Mouse (Mus musculus) lung, postnatal 0 days (tissue): Measurements from ENCODE around the gene Fbxo33. TPM values are rescaled to one million over a fixed set of nuclear protein-coding genes. Genes with fewer than 3 reads are reported as not detected.

ENCODE experiments used
- ATAC-seq: fragments of 200-750 bp; cut with Nextera tagmentation; 2 replicates; pipeline ENCODE4 v1.8.0; 2017; ENCODE audit warnings: moderate library complexity
- DNase-seq: peaks from one replicate; pipeline ENCODE4 v3.0.0-alpha.2; 2016; ENCODE audit warnings: low spot score
- H3K27ac ChIP-seq: fragments of 300-500 bp; sonication (generic); 2 replicates; pipeline ENCODE4 v1.5.1; 2014; ENCODE audit warnings: antibody characterized with exemption, mild to moderate bottlenecking, low read length, mixed read lengths
- H3K27me3 ChIP-seq: fragments of 300-500 bp; sonication (generic); replicated peaks from 2 replicates; pipeline ENCODE4 v1.6.1; 2014; ENCODE audit warnings: low read length, mixed read lengths; ENCODE audit not compliant: insufficient read depth
- H3K36me3 ChIP-seq: fragments of 300-500 bp; sonication (generic); 2 replicates; pipeline ENCODE4 v1.6.1; 2014; ENCODE audit warnings: low read length, mixed read lengths; ENCODE audit not compliant: insufficient read depth
- H3K4me1 ChIP-seq: fragments of 300-500 bp; sonication (generic); 2 replicates; pipeline ENCODE4 v1.6.1; 2014; ENCODE audit warnings: antibody characterized with exemption, low read depth, low read length, mixed read lengths; ENCODE audit not compliant: insufficient read depth
- H3K4me2 ChIP-seq: fragments of 300-500 bp; sonication (generic); replicated peaks from 2 replicates; pipeline ENCODE4 v1.6.1; 2014; ENCODE audit warnings: low read depth, mild to moderate bottlenecking, low read length, moderate library complexity, mixed read lengths
- H3K4me3 ChIP-seq: fragments of 300-500 bp; sonication (generic); 2 replicates; pipeline ENCODE4 v1.5.1; 2014; ENCODE audit warnings: low read depth, low read length
- H3K9ac ChIP-seq: fragments of 300-500 bp; sonication (generic); replicated peaks from 2 replicates; pipeline ENCODE4 v1.6.1; 2014; ENCODE audit warnings: low read depth, mild to moderate bottlenecking
- H3K9me3 ChIP-seq: fragments of 300-500 bp; sonication (generic); 2 replicates; pipeline ENCODE4 v1.6.1; 2016; ENCODE audit warnings: low read length, mixed read lengths
- CTCF ChIP-seq: IDR thresholded peaks from 2 replicates; pipeline ENCODE4 v1.5.1; 2016; ENCODE audit warnings: antibody characterized with exemption, mild to moderate bottlenecking
- EP300 ChIP-seq: IDR thresholded peaks from 2 replicates; pipeline ENCODE4 v1.6.1; 2016; ENCODE audit warnings: antibody characterized with exemption, mild to moderate bottlenecking, control low read depth
- WGBS: fragments of 180-500 bp; shearing (Covaris S2); extraction: QIAGEN DNeasy Blood & Tissue Kit; methylation state at CpG from one replicate; pipeline ENCODE4 v1.1.7; 2014; 5-methylcytosine and 5-hydroxymethylcytosine counted together
- microRNA-seq: library from miRNA; unstranded; fragments of <30 nt; microRNA quantifications from one replicate; pipeline ENCODE4, GENCODE M21; 2016
- polyA plus RNA-seq: library from polyadenylated mRNA; unstranded; fragments of >200 nt; fragmentation: Nextera tagmentation; extraction: Ambion mirVana; gene quantifications from 2 replicates; pipeline ENCODE4 v1.2.1, GENCODE M21; 2015

Gene Fbxo33
- polyA plus RNA-seq, 1 experiment from 2014 or later = 11.7 TPM

DNA sequence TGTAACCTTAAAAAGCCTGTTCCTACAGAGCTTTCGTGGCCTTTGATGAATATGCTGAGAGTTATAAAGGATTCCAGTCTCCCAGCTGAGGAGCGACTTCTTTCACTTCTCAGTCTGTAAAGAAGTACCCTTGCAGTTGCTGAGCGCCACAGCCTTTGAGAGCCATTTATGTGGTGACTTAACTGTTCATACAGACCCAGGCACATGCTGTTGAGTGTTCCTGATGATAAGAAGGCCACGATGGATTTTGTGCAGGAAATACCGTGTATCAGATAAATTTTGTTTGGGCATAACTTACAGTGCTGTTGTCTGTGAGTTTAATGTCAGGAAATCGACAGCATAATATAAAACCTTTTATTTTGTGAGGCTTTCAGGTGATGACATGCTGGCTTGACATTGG, 55.0 kb downstream of the Fbxo33 start:
- TF ChIP-seq CTCF (no peak), EP300 (no peak)
- H3K4me1 ChIP-seq = no peaks in the 10 kb centered on the region
- DNase-seq (no peak), ATAC-seq (no peak)
- no peaks in the 10 kb centered on the region for H3K27me3 ChIP-seq
- no peaks in the 10 kb centered on the region for H3K9me3 ChIP-seq
- H3K4me3 ChIP-seq = no peak overlapping the region
- no peak overlapping the region for H3K4me2 ChIP-seq
- 76% methylated on average over 6 of the region's 6 CpGs for WGBS
- H3K9ac ChIP-seq = no peak overlapping the region
- H3K27ac ChIP-seq = no peak overlapping the region
- peaks cover 33% of the 10 kb centered on the region for H3K36me3 ChIP-seq

DNA sequence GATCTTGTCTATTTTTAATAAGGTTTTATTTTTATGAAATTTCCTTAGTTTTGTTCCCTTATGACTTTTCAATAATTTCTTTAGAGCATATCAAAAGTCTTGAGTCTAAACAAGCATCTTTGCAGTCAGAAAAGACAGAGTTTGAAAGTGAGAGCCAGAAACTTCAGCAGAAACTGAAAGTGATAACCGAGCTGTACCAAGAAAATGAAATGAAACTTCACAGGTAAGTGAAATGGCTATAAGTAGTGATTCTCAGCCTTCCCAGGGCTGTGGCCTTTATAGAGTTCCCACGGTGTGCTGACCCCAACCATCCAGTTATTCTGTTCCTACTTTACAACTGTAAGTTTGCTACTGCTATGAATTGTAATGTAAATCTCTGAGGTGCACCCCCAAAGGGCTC, 56.7 kb downstream of the Fbxo33 start:
- TF ChIP-seq EP300 (no peak), CTCF (no peak)
- no peak for ATAC-seq
- no peak overlapping the region for H3K4me3 ChIP-seq
- 97% methylated on average over 2 of the region's 2 CpGs for WGBS
- H3K4me2 ChIP-seq = no peak overlapping the region
- no peak overlapping the region for H3K9ac ChIP-seq
- H3K27ac ChIP-seq = no peak overlapping the region
- no peak for DNase-seq
- peaks cover 42% of the 10 kb centered on the region for H3K36me3 ChIP-seq
- no peaks in the 10 kb centered on the region for H3K9me3 ChIP-seq
- no peaks in the 10 kb centered on the region for H3K4me1 ChIP-seq
- no peaks in the 10 kb centered on the region for H3K27me3 ChIP-seq

DNA sequence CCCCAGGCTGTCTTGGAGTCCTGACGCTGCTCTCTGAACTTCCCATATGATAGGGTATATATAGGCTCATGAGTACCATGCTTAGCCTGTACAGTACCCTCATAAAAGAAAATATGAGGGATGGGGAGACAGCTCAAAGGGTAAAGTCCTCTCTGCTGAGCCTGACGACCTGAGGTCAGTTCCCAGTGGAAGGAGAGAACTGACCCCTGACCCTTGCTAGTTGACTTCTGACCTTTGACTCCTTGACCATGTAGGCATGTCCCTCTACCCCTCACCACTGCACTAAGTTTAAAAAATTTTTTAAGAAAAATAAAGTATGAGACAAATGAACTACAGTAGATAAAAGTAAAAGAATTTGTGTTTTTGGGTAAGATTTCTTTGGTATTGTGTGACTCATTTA, 58.4 kb downstream of the Fbxo33 start:
- no peaks in the 10 kb centered on the region for H3K9me3 ChIP-seq
- DNase-seq (no peak), ATAC-seq (no peak)
- H3K9ac ChIP-seq = no peak overlapping the region
- 52% methylated on average over 2 of the region's 2 CpGs for WGBS
- H3K27ac ChIP-seq = no peak overlapping the region
- peaks cover 36% of the 10 kb centered on the region for H3K36me3 ChIP-seq
- H3K4me1 ChIP-seq = no peaks in the 10 kb centered on the region
- H3K4me3 ChIP-seq = no peak overlapping the region
- no peaks in the 10 kb centered on the region for H3K27me3 ChIP-seq
- no peak for TF ChIP-seq EP300
- TF ChIP-seq CTCF = no peak
- H3K4me2 ChIP-seq = no peak overlapping the region

Small RNA genes within 50 kb of the gene (microRNA-seq; reads per million reads assigned to microRNA genes)
- not detected for gene Gm27284

Other genes starting within 250 kb of the Fbxo33 start
- 29.0 and 33.7 TPM in 2 replicates for gene Sec23a, start 207.7 kb downstream of the Fbxo33 start, polyA plus RNA-seq
- gene Gemin2, start 206.3 kb downstream of the Fbxo33 start, polyA plus RNA-seq = 11.0 and 13.3 TPM in 2 replicates
- gene Trappc6b, start 158.3 kb downstream of the Fbxo33 start, polyA plus RNA-seq = 139 and 143 TPM in 2 replicates
- gene Pnn, start 152.8 kb downstream of the Fbxo33 start, polyA plus RNA-seq = 40.5 and 47.3 TPM in 2 replicates
- gene Mia2, start 123.9 kb downstream of the Fbxo33 start, polyA plus RNA-seq = 78.9 and 79.3 TPM in 2 replicates